Mouse (Mus musculus): Measurements from ENCODE around the gene Nudt22. TPM values are rescaled to one million over a fixed set of nuclear protein-coding genes. Genes with fewer than 3 reads are reported as not detected.

Nudt22 gene
- 18.0 and 19.0 TPM in 2 replicates for polyA plus RNA-seq (2014; fragmentation: Nextera tagmentation; extraction: Ambion mirVana)

DNA sequence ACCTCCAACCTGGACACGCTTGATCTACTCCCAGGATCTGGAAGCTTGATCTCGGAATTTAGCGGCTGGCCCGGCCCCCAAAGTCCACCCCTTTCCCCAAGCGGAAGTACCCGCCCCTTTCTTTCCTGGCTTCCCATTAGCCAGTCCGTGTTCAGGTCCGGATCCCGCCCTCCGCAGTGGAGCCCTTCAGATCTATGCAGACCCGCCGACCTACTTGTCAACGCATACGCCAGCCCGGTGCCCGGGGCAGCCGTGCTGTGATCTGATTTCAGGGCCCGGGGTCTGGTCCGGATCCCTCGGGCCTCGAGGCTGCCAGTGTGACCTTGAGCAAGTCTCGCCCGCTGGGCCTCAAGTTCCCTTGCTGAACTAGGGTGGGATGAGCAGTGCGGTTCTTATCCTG, at the start of gene Nudt22, which contains the start of gene Trpt1:
Gene Nudt22 (minus strand): TSS at position 112 of the 400 bp plus-strand sequence.
Gene Trpt1 (plus strand): TSS at position 126 of the 400 bp plus-strand sequence.
- Histone ChIP-seq H3K9ac (peak within 1 kb of the TSS; percentile 74), H3K9me3 (ENCODE audit: control insufficient read depth, low read length) (no peaks in the 10 kb centered on the region), H3K4me3 (replicated peaks; ENCODE audit: low read length) (peak within 1 kb of the TSS; percentile 59), H3K27me3 (ENCODE audit: control insufficient read depth, insufficient read depth, low read length) (no peaks in the 10 kb centered on the region), H3K36me3 (replicated peaks; ENCODE audit: control insufficient read depth, insufficient read depth) (peaks cover 21% of the 10 kb centered on the region), H3K4me1 (replicated peaks; ENCODE audit: control insufficient read depth, insufficient read depth, low read length) (peaks cover 22% of the 10 kb centered on the region), H3K27ac (peak within 1 kb of the TSS; percentile 26; the same call in 1 of the 2 replicates), H3K4me2 (replicated peaks) (peak within 1 kb of the TSS; percentile 68)
- under 1% methylated on average over 24 of the region's 24 CpGs for WGBS
- peak; percentile 80 for DNase-seq (ENCODE audit: low spot score)
- peak; percentile 74 for ATAC-seq (ENCODE audit: low FRiP score)

DNA sequence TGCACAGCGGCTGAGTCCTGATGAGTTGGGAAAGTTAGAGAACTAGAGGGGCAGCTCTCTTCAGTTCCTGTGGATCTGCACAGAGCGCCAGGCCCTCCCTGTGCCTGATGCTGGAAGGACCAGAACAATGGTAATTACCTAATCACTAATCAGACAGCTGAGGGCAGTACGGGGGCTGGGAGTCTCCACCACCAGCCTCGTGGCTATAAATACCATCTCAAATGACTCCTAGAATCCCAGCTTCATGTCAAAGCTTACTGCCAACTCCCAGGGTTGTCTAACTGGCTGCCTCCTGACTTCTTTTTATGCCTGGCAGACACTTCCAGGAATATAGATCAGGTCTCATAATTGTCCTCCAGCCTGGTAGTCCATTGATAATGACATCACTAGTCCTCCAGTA, 48.8 kb upstream of the Nudt22 start:
- H3K4me1 ChIP-seq (replicated peaks; ENCODE audit: control insufficient read depth, insufficient read depth, low read length): peaks cover 5% of the 10 kb centered on the region; the same call in 1 of the 2 replicates
- ATAC-seq (ENCODE audit: low FRiP score) (no peak), DNase-seq (ENCODE audit: low spot score) (no peak)
- no peaks in the 10 kb centered on the region for H3K36me3 ChIP-seq (replicated peaks; ENCODE audit: control insufficient read depth, insufficient read depth)
- no peak overlapping the region for H3K9ac ChIP-seq
- no peak overlapping the region for H3K27ac ChIP-seq
- WGBS: 46% methylated on average over 4 of the region's 4 CpGs
- H3K27me3 ChIP-seq (ENCODE audit: control insufficient read depth, insufficient read depth, low read length): no peaks in the 10 kb centered on the region
- no peak overlapping the region for H3K4me3 ChIP-seq (replicated peaks; ENCODE audit: low read length)
- H3K4me2 ChIP-seq (replicated peaks): no peak overlapping the region
- no peaks in the 10 kb centered on the region for H3K9me3 ChIP-seq (ENCODE audit: control insufficient read depth, low read length)

DNA sequence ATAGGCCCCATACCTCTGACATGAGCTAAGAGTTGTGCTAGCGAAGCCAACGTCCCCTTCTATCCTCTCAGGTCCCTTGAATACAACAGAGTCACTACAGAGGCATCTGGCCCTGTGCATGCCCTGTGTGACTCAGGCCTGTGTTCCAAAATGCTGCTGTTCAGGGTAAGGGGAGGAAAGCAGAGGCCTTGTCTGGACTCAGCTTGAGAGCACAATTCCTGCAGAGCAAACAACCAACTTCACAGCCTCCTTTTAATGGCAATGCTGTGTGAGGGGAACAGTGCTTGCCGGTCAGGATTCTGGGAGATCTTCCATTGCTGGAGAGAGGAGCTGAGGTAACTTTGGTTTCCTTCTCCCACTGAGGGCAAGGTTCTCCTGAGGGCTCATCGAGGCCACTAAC, 48.4 kb upstream of the Nudt22 start:
- ATAC-seq (ENCODE audit: low FRiP score) (no peak), DNase-seq (ENCODE audit: low spot score) (no peak)
- Histone ChIP-seq H3K36me3 (replicated peaks; ENCODE audit: control insufficient read depth, insufficient read depth) (no peaks in the 10 kb centered on the region), H3K9ac (no peak overlapping the region), H3K4me3 (replicated peaks; ENCODE audit: low read length) (no peak overlapping the region), H3K27me3 (ENCODE audit: control insufficient read depth, insufficient read depth, low read length) (no peaks in the 10 kb centered on the region), H3K9me3 (ENCODE audit: control insufficient read depth, low read length) (no peaks in the 10 kb centered on the region), H3K4me2 (replicated peaks) (no peak overlapping the region), H3K4me1 (replicated peaks; ENCODE audit: control insufficient read depth, insufficient read depth, low read length) (peaks cover 5% of the 10 kb centered on the region; the same call in 1 of the 2 replicates), H3K27ac (no peak overlapping the region)
- 73% methylated on average over 4 of the region's 4 CpGs for WGBS

DNA sequence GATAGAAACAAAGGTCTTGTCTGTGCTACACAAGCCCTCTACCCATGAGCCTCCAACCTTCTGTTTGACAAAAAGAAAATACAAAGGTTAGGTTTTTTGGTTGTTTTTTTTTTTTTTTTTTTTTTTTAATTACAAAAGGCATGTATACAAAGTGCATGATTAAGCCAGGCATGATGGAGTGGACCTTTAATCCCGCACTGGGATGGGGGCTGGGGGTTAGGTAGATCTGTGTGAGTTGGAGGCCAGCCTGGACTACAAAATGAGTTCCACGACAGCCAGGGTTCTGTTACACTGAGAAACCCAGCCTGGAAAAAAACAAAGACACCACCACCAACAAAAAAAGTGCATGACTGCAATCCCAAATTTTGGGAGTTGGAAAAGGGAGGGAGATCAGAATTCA, 45.3 kb upstream of the Nudt22 start:
- H3K4me3 ChIP-seq (replicated peaks; ENCODE audit: low read length): peak overlapping the region; percentile 43; the same call in 1 of the 2 replicates

DNA sequence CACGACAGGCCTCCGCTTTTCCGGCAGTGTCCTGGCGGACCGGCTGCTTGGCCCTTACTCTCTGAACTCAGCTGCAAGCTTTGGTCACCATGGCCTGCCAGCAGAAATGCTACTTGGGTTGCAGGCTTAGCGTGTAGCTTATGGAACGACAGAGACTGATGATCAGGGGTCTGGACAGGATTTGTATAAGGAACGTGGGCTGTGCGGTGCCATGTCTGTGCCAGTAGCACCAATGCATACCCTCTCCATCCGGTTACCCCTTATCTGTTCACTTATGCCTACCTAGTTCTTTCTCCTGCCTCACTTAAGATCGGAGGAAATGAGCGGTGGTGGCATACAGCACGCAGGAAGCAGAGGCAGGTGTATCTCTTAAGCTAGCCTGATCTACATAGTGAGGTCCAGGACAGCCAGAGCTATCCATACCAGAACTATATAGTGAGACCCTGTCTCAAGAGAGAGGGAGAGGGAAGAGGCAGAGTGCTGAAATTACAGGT, 44.8 kb upstream of the Nudt22 start:
- no peaks in the 10 kb centered on the region for H3K9me3 ChIP-seq (ENCODE audit: control insufficient read depth, low read length)
- peaks cover 5% of the 10 kb centered on the region; the same call in 1 of the 2 replicates for H3K36me3 ChIP-seq (replicated peaks; ENCODE audit: control insufficient read depth, insufficient read depth)
- H3K4me1 ChIP-seq (replicated peaks; ENCODE audit: control insufficient read depth, insufficient read depth, low read length): peaks cover 25% of the 10 kb centered on the region
- H3K27me3 ChIP-seq (ENCODE audit: control insufficient read depth, insufficient read depth, low read length): no peaks in the 10 kb centered on the region
- peak overlapping the region; percentile 67 for H3K9ac ChIP-seq
- WGBS: 25% methylated on average over 13 of the region's 13 CpGs
- no peak for ATAC-seq (ENCODE audit: low FRiP score)
- H3K4me3 ChIP-seq (replicated peaks; ENCODE audit: low read length): peak overlapping the region; percentile 43
- DNase-seq (ENCODE audit: low spot score): peak; percentile 54
- H3K4me2 ChIP-seq (replicated peaks): peak overlapping the region; percentile 86
- H3K27ac ChIP-seq: peak overlapping the region; percentile 95

More for the DNA sequence above, 45.3 kb upstream of the Nudt22 start:
- Histone ChIP-seq H3K9me3 (ENCODE audit: control insufficient read depth, low read length) (no peaks in the 10 kb centered on the region), H3K4me2 (replicated peaks) (peak overlapping the region; percentile 86), H3K9ac (peak overlapping the region; percentile 67; the same call in 1 of the 2 replicates), H3K27me3 (ENCODE audit: control insufficient read depth, insufficient read depth, low read length) (no peaks in the 10 kb centered on the region), H3K27ac (peak overlapping the region; percentile 95), H3K36me3 (replicated peaks; ENCODE audit: control insufficient read depth, insufficient read depth) (0 out of 2 replicates have a peak, but pooled peaks cover 4% of the 10 kb centered on the region), H3K4me1 (replicated peaks; ENCODE audit: control insufficient read depth, insufficient read depth, low read length) (peaks cover 25% of the 10 kb centered on the region)
- ATAC-seq (ENCODE audit: low FRiP score) (no peak), DNase-seq (ENCODE audit: low spot score) (no peak)
- 90% methylated on average over 2 of the region's 2 CpGs for WGBS

DNA sequence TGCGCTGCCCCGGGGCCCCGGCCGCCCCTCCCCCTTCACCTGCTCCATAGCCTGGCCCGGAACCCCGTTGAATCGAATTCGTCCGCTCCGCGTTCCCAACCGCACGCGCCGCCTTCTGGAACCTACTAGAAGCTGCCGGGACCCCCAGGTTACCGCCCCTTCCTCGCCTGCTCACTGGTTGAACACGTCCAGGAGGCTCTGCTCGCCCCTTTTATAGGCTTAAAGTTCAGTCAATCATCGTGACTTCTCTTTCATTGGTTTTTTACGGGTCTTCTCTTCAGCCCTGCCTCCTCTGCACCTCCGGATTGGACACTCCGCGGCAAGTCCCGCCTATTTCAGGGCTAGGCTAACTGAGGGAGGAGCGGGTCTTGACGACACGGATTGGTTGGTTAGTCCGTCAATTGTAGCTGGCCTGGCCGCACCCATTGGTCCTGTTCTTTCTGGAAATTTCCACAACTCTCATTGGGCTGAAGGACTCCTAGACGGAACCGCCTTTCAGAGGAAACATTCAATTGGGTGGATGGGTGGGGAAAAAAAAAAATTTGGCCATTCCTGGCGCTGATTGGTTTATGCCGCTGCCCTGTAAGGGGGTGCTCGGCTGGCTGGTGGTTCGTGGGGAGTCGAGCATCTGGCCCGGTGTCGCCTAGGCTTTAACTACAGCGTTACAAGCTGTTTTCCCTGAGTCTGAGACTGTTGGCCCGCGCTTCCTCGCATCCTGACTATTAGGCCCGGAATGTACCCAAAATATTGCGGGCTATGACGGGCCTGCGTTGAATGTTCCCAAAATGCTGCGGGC, 44.1 kb upstream of the Nudt22 start, which contains the start of gene Stip1:
Gene Stip1 (minus strand): TSS at position 127 of the 796 bp plus-strand sequence.
- H3K4me1 ChIP-seq (replicated peaks; ENCODE audit: control insufficient read depth, insufficient read depth, low read length): peaks cover 25% of the 10 kb centered on the region
- peak within 1 kb of the TSS; percentile 84 for H3K4me3 ChIP-seq (replicated peaks; ENCODE audit: low read length)
- H3K27ac ChIP-seq: peak within 1 kb of the TSS; percentile 95
- DNase-seq (ENCODE audit: low spot score) (peak; percentile 98), ATAC-seq (ENCODE audit: low FRiP score) (peak; percentile 99)
- peak within 1 kb of the TSS; percentile 89 for H3K4me2 ChIP-seq (replicated peaks)
- peak within 1 kb of the TSS; percentile 91 for H3K9ac ChIP-seq
- WGBS: under 1% methylated on average over 49 of the region's 49 CpGs
- H3K27me3 ChIP-seq (ENCODE audit: control insufficient read depth, insufficient read depth, low read length): no peaks in the 10 kb centered on the region
- peaks cover 11% of the 10 kb centered on the region for H3K36me3 ChIP-seq (replicated peaks; ENCODE audit: control insufficient read depth, insufficient read depth)
- H3K9me3 ChIP-seq (ENCODE audit: control insufficient read depth, low read length): no peaks in the 10 kb centered on the region

DNA sequence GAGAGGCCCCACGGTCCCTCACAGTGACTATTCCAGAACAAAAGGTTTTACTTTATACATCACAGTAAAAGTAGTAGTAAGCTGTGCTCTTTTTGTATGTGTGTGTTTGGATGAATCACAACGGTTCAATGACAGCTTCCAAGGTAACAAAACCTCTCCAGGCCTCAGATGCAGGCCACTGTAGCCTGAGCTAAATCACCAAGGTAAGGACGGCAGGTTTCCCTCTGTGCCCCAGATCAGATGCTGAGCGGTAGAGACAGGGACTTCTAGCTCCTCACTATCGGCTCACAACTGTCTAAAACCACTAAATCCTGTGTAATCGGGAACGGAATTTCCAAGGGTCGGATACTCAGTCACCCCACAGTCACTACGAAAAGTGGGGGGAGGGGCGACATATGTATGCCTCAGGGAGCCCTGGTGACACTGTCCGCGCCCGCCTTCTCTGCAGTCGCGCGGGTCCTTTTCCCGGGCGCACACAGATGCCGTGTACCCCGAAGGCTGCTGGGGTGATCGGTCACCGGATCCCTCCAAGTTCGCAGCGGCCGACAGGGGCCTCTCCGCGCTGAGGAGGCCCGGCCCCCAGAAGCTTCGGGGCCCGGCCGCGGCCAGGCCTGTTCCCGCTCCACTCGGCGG, 43.3 kb upstream of the Nudt22 start:
- Histone ChIP-seq H3K4me3 (replicated peaks; ENCODE audit: low read length) (peak overlapping the region; percentile 84), H3K27ac (peak overlapping the region; percentile 92), H3K4me1 (replicated peaks; ENCODE audit: control insufficient read depth, insufficient read depth, low read length) (peaks cover 25% of the 10 kb centered on the region), H3K4me2 (replicated peaks) (peak overlapping the region; percentile 89), H3K9ac (peak overlapping the region; percentile 91), H3K36me3 (replicated peaks; ENCODE audit: control insufficient read depth, insufficient read depth) (peaks cover 18% of the 10 kb centered on the region), H3K27me3 (ENCODE audit: control insufficient read depth, insufficient read depth, low read length) (no peaks in the 10 kb centered on the region), H3K9me3 (ENCODE audit: control insufficient read depth, low read length) (no peaks in the 10 kb centered on the region)
- 1% methylated on average over 35 of the region's 35 CpGs for WGBS
- ATAC-seq (ENCODE audit: low FRiP score) (peak; percentile 1; the same call in 1 of the 2 replicates), DNase-seq (ENCODE audit: low spot score) (peak; percentile 66)

DNA sequence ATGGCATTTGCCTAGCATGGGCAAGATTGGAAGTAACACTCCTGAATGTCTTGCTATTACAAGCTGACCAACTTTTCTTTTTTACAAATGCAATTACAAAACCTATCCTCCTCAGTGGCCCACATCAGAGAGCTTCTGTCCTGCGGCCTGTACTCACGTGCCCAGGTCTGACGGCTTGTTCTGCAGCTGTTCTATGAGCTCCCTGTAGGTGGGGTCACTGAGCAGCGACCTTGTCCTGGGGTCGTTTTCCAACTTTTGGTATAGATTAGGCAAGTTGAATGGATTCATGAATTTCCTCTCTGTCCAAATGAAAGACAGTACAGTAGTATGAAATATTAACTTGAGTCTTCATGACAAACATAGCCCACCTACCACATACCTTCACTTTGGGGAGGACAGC, 38.1 kb upstream of the Nudt22 start:
- WGBS: 95% methylated on average over 5 of the region's 5 CpGs
- Histone ChIP-seq H3K4me3 (replicated peaks; ENCODE audit: low read length) (no peak overlapping the region), H3K27ac (no peak overlapping the region), H3K36me3 (replicated peaks; ENCODE audit: control insufficient read depth, insufficient read depth) (peaks cover 69% of the 10 kb centered on the region), H3K9me3 (ENCODE audit: control insufficient read depth, low read length) (no peaks in the 10 kb centered on the region), H3K4me2 (replicated peaks) (no peak overlapping the region), H3K9ac (no peak overlapping the region), H3K4me1 (replicated peaks; ENCODE audit: control insufficient read depth, insufficient read depth, low read length) (peaks cover 19% of the 10 kb centered on the region), H3K27me3 (ENCODE audit: control insufficient read depth, insufficient read depth, low read length) (no peaks in the 10 kb centered on the region)
- ATAC-seq (ENCODE audit: low FRiP score): no peak
- DNase-seq (ENCODE audit: low spot score): no peak

DNA sequence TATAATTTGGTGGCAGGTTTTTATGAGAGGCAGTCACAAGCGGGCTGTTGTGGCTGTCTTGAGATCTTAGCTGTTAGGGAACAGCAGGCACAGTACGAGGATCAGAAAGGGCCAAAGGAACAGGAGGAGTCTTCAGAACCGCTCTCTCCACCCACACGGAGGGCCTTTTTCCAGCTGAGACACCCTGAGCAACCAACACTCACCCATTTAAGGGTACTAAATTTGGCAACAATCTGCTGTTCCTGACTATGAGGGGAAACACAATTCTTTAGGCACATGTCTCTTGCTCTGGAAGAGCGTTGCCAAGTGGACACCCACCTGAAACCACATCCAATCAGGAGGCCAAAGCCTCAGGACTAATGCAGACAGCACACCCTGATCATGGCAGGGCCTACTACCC, 33.6 kb upstream of the Nudt22 start:
- DNase-seq (ENCODE audit: low spot score) (no peak), ATAC-seq (ENCODE audit: low FRiP score) (no peak)
- WGBS: 97% methylated on average over 5 of the region's 5 CpGs
- Histone ChIP-seq H3K4me3 (replicated peaks; ENCODE audit: low read length) (no peak overlapping the region), H3K9ac (no peak overlapping the region), H3K27me3 (ENCODE audit: control insufficient read depth, insufficient read depth, low read length) (no peaks in the 10 kb centered on the region), H3K27ac (no peak overlapping the region), H3K4me1 (replicated peaks; ENCODE audit: control insufficient read depth, insufficient read depth, low read length) (no peaks in the 10 kb centered on the region), H3K36me3 (replicated peaks; ENCODE audit: control insufficient read depth, insufficient read depth) (peaks cover 97% of the 10 kb centered on the region), H3K4me2 (replicated peaks) (no peak overlapping the region), H3K9me3 (ENCODE audit: control insufficient read depth, low read length) (no peaks in the 10 kb centered on the region)

Data from hindbrain, embryonic 14.5 days (tissue).